Mouse (Mus musculus): ENCODE data around the gene Rnls.

Gene Rnls

DNA sequence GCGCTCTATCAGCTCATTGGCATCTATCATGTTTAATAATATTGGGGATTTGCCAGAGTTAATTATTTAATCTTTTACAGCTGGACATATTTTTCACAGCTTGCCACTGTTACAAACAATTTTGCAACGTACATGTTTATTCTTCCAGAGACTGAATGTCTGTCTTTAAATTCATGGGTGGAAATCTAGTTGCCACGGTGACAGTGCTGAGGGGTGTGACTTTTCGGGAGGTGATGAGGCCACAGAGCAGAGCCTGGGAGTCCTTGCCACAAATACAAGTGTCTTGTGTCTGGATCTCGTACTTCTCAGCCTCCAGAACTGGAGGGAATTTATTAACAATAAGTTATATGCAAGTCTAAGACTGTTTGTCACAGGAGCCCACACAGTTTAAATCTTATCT lies 212.5 kb downstream of the Rnls start:
- no peak for DNase-seq (ENCODE audit: low spot score)

DNA sequence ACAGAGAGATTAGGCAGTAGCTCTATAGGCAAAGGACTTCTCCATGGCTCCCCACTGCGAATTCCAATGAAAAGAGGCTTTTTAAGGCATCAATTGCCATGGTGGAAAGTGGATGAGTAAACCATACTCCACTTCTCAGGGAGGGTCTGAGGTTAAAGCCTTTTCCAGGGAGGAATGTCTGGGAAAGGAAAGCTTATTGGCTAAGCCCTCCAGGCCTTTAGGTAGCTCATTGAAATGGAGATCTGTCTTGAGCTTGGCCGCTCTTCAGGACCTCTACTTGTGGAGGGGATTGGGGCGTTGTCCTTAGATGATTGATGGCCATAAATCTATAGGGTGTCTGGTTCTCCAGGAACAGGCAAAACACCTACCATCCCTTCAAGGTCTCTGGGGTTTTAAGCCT lies 213.2 kb downstream of the Rnls start:
- no peak for DNase-seq (ENCODE audit: low spot score)

DNA sequence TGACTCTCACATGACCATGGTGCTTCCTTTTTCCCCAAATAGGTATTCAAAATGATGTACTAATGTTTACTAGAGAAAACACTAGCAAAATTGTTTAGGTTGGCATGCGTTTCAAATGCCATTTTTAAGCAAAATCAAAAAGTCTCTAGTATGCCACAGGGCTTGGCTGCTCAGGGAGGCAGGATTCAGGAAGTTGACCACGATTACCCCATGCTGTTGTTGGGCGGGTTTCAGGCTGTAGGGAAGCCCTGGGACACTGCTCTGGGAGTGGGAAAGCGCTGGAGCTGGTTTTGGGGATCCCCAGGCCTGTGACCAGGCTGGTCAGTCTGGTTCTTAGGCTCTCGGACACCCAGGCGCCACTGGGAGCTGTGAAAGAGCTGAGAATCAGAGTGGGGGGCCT lies 213.7 kb downstream of the Rnls start:
- DNase-seq (ENCODE audit: low spot score): no peak

DNA sequence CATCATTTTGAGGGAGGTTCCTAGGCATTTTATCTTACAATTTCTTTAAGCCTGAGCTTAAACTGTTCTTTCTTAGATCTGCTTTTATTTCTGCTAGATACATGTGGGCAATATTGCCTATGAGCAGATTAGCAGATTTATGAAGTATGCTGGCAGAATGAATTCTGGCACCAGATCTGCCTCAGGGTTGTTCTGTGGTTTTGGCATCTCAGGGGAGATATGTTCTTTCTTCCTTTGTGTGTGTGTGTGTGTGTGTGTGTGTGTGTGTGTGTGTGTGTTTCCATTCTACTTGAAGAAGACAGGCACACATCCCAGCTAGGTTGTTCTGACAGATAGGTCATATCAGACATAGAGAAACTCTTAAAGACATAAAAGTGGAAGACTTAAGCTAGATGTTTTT lies 218.1 kb downstream of the Rnls start:
- no peak for DNase-seq (ENCODE audit: low spot score)

DNA sequence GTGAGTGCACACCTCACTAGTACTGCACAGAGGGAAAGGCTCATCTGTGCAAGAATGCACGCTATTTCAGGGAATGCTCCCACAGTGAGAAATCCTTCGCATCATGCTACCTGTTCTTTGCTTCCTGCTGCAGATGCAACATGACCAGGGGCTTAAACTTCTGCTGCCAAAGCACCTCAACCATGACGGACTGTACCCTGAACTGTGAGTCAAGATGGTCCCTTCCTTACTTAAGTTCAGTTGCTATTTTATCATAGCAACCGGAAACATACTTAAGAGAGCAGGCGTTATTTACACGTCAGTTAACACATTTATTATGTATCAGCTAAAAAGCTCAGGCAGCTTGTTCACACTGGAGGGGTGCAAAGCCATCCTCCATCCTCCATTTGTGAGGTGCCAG lies 222.2 kb downstream of the Rnls start:
- no peak for DNase-seq (ENCODE audit: low spot score)

DNA sequence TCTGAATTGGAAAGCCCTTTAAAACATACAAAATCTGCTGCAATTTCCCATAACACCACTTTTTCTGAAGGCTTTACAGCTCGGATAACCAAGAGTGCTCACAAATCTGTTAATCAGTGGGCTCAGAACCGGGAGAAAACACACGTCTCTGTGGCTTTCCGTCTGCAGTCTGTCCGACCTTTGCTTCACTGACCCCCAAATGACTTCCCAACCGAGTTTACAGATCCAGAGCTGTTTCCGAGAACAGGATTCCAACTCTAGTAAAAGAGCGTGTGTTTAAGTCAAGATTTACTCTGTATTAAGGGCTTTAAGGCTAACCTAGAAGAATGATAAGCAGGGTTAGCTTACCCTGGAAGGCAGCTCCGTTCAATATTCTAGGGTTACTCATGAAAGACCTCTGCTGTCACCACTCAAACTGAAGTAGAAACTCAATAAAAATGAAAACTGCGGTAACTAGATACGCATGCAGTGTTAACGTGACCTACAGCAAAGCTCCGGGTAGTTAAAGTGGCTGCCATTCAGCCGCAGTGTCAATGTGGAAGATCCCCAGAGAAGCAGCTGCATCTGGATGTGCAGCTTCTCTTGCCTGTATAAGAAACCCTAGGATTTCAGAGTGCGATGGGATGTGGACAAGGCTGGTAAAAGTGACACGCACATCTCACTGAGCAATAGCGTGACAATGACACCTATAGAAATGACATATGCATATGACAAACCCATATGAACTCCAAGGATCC lies 224.4 kb downstream of the Rnls start:
- DNase-seq (ENCODE audit: low spot score): no peak

DNA sequence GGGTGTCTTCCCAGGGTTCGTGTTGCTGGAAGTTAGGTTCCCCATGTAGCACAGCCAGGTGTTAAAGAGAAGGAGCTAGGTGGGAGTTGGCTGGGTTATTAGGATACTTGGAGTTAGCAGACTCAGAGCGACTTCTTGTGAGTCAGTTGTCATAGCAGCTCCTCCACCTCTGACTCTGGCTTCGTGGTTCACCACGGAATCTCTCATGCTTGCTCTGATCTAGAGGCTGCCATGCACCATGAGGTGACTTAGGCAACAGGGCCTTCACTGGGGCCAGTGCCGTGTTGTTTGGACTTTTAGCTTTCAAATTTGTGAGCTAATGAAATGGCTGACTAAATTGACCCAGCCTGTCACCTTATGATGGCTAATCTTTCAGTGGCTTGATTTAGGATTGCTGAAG lies 227.3 kb downstream of the Rnls start:
- DNase-seq (ENCODE audit: low spot score): no peak

DNA sequence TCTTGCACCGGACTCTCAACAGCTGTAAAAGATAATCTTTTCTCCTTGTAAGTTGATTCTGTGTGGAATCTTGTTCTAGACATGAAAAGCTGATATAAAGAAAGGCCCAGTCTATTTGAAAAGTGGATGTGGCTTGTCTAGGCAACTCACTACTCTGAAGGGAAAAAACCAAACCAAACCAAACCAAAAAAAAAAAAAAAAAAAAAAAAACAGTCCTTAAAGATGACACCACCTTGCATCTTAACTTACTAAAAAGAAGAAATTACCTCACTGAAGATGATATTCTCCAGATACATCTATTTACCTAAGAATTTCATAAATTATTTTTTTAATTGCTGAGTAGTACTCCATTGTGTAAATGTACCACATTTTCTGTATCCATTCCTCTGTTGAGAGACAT lies 230.2 kb downstream of the Rnls start:
- no peak for DNase-seq (ENCODE audit: low spot score)

DNA sequence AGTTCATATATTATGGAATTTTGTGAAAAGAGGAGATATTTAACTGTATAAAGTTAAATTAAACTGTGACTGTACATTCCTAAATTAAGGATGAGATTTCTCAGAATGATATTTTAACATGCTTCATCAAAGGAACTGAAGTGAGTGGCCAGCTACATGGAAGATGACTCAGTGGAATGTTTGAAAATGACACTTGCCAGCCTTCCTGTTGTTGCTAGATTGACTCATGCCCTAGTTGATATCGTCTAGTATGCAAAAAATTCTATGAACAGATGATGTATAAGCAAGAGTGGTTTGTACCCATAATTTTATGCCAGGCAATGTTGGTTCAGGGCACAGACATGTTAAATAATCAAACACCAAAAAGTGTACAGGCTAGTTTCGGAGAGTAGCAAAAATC lies 232.2 kb downstream of the Rnls start:
- DNase-seq (ENCODE audit: low spot score): no peak

DNA sequence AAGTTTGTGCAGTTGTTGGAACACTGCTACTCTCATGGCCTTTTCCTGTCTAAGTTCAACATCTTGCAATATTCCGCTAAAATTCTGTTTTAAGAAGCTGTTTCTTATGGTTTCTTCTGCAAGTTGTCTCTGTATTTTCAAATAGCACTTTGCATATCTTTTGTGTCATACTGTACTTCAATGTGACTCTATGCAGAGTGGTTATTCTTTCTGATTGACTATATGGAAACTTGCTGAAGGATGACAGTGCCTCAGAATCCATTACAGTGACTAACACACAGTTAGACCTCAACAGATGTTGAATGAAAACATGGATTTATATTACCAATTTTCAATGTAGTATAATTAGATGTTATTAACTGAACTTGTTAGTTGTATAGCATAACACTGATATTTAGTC lies 232.9 kb downstream of the Rnls start:
- no peak for DNase-seq (ENCODE audit: low spot score)

DNA sequence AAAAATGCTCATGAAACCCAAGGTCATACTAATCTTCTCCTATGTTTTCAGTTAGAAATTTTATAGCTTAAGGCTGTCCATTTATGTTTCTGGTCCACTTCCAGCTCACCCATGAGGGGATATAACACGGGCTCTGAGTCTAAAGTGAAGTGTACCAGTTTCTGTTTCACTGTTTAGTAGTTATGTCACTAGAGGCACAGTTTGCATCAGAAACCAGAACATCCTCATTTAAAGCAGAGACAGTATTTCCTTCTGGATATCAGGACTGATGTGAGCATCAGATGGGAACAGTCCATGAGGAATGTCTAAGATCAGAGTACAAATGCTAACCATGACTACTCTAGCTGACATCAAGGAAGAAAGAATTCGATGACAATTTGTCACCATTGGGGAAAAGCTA lies 233.9 kb downstream of the Rnls start:
- no peak for DNase-seq (ENCODE audit: low spot score)

DNA sequence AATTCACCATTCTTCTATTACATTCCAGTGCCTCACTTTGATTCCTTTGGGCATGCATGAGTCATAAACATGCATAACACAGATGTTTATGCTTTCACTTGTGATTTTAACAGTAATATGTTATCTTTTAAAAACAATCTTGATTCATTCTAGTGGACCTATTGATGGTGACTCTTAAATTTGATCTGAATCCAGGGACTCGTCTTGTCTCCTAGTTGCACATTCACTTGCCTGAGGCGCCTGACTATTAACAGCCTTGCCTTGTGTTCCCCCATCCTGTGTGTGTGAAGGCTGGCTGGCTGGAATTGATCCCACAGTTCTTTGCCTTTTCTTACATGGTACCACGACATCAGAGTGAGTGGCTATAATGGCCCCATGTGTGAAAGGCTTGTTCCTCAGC lies 243.7 kb downstream of the Rnls start:
- DNase-seq (ENCODE audit: low spot score): no peak

DNA sequence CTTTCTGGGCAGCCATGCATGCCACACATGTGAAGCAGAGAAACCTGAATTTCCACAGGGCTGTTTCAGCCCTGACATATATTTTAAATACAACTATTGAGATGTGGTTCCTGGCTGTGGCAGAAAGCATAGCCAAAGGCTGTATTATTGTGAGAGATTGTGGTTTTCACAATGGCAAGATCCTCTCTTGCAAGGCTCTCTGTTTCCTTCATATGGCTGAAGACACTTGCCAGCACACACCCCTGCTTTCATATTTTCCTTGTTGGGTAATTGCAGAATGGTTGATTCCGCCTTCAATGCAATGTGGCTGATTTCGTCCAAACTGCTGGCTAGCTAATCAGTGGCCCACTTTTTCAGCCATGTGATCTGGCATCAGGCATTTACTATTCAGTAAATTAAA lies 248.9 kb downstream of the Rnls start:
- DNase-seq (ENCODE audit: low spot score): no peak

DNA sequence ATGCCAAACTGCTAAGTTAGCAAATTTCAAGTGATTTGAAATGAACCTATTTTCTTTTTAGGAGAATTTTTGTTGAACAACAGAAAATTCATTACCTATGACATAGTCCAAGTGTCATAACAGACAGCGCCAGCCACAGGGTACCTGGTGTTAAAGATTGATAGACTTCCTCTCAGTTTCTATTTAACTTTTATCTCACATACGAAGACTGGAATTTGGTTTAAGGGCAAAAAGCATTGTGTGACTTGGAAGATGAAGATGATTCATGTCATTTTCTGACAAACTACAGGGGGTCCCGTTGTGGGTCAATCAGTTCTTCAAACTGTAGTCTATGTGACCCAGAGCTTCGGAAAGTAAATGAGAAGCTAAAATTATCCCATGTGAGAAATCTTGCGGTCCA lies 254.8 kb downstream of the Rnls start:
- no peak for DNase-seq (ENCODE audit: low spot score)

DNA sequence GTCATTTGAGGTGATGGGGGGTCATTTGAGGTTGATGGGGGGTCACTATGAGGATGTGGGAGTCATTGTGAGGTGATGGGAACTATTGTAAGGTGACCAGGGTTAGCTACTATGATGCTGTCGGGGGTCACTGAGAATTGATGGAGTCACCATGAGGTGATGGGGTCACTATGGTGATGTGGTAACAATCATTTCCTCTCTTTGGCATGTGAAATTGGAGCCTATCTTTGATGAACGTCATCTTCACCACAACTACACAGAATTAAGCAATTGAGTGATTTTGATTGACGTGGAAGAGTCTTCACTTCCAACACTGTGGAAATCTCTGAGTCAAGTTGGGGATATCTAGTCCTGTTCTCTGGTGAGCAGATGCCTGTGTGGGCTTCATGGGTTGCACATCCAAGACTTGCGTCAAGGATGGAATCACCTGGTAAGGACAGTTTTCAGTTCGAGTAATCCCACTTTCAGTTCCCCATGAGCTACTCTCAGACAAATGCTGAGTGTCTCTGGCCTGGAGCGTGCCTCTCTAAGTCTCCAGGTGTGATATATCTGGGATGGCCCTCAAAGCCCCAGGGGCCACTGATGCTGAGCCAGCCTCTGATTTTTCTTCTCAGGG lies 269.4 kb downstream of the Rnls start:
- DNase-seq (ENCODE audit: low spot score): no peak

DNA sequence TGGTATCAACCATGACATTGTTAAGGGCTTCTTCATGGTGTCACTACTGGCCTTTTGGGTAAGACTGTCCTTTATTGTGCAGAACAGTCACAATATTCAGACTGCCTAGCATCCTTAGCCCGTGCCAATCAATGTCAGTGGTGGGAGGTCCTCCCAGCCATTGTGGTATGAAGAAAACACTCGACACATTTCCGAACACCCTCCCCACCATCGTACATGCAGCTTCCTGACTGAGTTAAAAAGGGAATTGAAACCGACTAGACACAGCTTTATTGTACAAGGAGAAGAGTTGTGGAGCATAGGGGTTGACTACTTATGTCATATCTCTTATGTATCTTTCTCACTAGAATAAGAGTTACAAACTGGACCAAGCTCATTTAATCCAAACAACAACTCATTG lies 272.1 kb downstream of the Rnls start:
- no peak for DNase-seq (ENCODE audit: low spot score)

DNA sequence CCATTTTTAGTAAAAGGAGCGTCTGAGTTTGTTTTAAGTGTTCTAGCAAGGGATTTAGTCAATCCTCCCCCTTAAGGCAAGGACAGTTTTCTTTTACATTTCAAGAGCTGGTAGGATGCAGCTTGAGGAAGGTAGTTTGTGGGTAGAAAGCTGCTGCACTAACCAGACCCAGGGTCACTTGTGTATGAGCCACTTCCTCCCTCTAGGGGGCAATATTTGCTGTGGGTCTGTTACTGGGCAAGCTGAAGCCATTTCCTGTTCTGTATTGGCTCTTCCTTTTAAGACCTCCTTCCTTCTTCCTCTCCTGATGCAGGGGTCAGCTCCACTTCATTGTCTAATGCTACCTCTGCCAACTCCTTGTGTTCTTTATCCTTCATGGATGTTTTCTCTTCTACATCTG lies 273.2 kb downstream of the Rnls start:
- no peak for DNase-seq (ENCODE audit: low spot score)

DNA sequence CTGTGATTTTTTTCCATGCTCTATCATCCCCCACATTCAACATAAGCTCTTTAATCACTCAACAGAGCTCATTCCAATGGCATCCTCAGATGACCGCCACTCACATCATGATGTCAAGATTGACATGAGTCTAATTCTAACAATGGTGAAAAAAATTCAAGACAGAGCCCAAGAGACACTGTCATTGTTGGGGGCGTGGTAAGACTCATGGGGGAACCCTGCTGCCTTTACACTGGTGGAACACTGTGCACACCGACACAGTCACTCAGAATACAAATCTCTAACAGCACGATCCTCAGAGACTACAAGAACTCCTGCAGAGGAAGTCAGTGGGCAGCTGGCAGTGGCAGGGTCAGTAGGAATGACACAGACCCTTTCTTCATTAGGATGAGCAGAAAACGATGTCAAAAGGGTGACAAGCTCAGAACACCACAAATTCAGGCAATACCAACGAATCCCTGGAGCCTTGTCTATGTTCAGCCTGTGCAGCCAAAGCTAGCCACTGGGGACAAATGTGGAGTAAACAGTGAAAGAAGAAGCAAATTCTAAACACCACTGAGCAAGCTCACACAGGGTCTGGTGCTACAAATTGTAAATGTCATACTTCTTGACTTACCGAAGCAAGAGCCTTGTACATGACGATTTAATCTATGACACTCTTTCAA lies 277.3 kb downstream of the Rnls start:
- no peak for DNase-seq (ENCODE audit: low spot score)

DNA sequence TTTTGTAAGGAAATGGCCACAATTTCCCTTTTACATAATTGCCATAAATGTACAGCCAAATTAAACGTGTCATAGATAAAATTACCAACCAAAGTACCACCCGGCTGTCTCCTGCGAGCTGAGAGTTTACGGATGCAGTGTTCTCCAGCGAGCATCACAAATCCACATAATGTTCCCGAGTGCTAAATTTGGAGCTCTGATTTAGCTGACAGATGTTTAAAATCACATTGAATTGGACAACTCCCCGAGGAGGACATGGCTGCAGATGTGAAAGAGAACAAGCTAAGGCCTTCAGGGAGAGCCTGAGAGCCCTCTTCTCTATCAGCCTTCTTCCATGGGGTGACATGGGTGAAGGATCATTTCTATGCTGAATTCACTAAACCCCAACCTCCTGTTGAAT lies 278.3 kb downstream of the Rnls start:
- peak; percentile 17 for DNase-seq (ENCODE audit: low spot score)

DNA sequence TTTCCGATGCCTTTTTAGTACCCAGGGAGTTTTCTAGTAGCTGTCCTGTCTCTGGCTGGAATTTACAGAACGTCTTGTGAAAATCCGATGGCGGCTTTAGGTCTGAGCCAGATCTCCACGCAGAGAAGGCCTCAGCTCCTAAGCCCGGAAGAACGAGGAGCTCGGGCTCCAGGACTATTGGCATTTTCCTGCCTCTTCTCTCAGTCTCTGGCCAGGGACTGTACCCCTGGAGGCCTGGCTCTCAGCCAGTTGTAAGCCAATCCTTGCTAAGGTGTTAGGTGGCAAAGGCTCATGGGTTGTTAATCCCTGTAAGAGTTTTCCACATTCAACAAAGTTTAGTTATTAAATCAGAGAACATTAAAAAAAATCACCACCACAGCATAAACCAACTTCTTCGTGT lies 281.7 kb downstream of the Rnls start:
- DNase-seq (ENCODE audit: low spot score): no peak

DNA sequence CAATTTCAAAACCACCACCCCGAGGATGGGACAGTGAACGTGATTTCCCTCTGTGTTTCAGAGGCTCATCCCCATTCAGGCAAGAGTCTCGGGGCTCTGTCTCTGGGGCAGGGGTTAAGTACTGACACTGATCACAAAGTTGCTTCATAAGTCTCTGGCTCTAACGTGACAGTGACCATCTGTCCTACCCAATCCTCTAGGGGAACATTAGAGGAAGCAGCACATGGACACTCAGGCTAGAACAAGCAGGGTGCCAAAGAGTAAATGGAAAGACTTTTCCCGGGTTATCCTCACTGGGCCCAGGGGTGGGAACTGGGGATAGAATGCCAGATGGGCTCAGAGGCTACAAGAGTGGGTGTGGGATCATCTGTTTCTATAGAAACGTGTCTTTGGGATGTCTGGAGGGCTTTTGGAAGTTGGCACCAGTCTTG lies 282.1 kb downstream of the Rnls start:
- DNase-seq (ENCODE audit: low spot score): no peak

DNA sequence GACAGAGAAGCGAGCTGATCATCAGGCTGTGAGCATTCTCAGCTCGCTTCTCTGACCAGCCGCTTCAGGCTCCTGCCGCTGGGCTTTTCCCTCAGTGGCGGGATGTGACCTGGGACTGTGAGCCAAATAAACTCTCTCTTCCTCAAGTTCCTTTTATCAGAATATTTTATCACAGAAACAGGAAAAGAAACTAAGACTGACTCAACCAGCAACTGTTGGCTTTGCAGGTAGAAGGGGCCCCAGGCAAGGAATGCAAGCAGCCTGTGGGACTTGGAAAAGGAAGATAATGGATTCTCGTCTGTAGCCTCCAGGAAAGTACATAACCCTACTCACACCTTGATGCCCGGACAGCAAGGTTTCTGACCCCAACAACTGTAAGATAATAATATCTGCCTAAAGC lies 283.0 kb downstream of the Rnls start:
- DNase-seq (ENCODE audit: low spot score): no peak

DNA sequence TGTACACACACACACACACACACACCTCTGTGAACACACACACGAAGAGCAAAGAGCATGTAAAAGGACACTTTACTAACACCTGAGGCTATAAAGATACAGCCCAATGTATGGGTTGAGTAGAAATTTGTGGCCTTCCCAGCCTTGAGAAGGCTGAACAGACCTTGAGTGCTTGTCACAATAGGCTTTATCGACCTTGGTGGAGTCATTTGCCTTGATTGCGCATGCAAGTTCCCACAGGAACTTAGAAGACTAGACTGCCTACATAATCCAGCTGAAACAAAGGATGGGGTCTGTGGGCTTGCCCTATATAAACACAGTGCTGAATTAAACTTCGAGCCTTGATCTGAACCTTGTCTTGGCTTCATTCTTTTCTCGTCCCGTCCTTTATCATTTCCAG lies 288.2 kb downstream of the Rnls start:
- DNase-seq (ENCODE audit: low spot score): no peak

DNA sequence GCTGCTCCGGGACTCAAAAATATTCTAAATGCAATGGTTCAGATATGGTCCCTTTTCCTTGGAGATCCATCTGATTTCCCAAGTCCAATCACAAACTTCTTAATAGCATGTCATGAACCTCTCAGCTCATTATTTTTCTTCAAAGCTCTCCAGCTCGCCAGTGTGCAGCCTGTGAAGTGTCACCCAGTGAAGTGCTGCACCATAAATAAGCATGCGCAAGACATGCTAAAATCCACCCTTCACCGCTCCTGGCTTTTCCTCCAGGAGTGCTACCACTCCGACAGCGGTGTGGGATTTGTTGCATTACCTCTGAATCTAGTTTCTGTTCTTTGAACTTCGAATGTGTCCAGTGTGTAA lies 289.3 kb downstream of the Rnls start:
- no peak for DNase-seq (ENCODE audit: low spot score)

All from layer of hippocampus, adult 11-12 months (tissue).